Mouse (Mus musculus): Measurements from ENCODE around the gene 1700011L22Rik. TPM values are rescaled to one million over a fixed set of nuclear protein-coding genes. Genes with fewer than 3 reads are reported as not detected.
A peak's percentile ranks its signal among the peaks of the same experiment; 100 is the strongest.

The 1700011L22Rik gene
- polyA plus RNA-seq, 1 experiment: not detected

DNA sequence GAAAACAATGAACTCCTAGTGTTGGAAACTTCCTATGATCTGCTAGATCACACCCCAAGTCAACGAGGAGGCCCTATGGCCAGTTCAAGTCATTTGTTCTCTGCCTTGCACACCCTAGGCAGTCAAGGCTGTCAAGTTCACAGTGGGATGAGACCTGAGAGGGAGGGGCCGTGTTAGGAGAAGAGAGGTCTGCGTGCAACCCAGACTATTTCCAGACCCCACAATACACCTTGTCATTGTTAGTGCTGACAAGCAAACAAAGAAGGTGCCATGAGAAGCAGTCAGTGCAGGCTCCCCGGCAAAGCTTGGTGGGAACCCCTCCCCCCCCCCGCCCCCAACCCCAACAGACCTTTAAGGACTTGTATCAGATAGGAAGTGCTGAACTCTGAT is 25.6 kb downstream of the 1700011L22Rik start:
- H3K27ac ChIP-seq (ENCODE audit: insufficient read depth, low read length): no peak overlapping the region
- TF ChIP-seq CTCF (IDR thresholded peaks at IDR 0.05; ENCODE audit: extremely low read depth, insufficient read depth, low read length) (no peak), POLR2A (IDR thresholded peaks at IDR 0.05; ENCODE audit: extremely low read depth, insufficient read depth, low read length) (no peak)
- H3K4me1 ChIP-seq (ENCODE audit: control insufficient read depth, insufficient read depth, low read length): no peaks in the 10 kb centered on the region
- H3K4me3 ChIP-seq (ENCODE audit: insufficient read depth, low read length): no peak overlapping the region

GRCm38 (mm10) chr8:79222106-79222751 is 26.1 kb downstream of the 1700011L22Rik start:
- Histone ChIP-seq H3K27ac (ENCODE audit: insufficient read depth, low read length) (no peak overlapping the region), H3K4me1 (ENCODE audit: control insufficient read depth, insufficient read depth, low read length) (no peaks in the 10 kb centered on the region), H3K4me3 (ENCODE audit: insufficient read depth, low read length) (no peak overlapping the region)
- TF ChIP-seq CTCF (IDR thresholded peaks at IDR 0.05; ENCODE audit: extremely low read depth, insufficient read depth, low read length): no peak
- no peak for TF ChIP-seq POLR2A (IDR thresholded peaks at IDR 0.05; ENCODE audit: extremely low read depth, insufficient read depth, low read length)

- Histone ChIP-seq H3K4me3 (ENCODE audit: insufficient read depth, low read length) (no peak overlapping the region), H3K4me1 (ENCODE audit: control insufficient read depth, insufficient read depth, low read length) (no peaks in the 10 kb centered on the region; the same call in 1 of the 2 replicates)
- no peak for TF ChIP-seq CTCF (IDR thresholded peaks at IDR 0.05; ENCODE audit: extremely low read depth, insufficient read depth, low read length)
- TF ChIP-seq POLR2A (IDR thresholded peaks at IDR 0.05; ENCODE audit: extremely low read depth, insufficient read depth, low read length): no peak
Observed at GRCm38 (mm10) chr8:79211630-79212029, 36.7 kb downstream of the 1700011L22Rik start.

GRCm38 (mm10) chr8:79209641-79210358 is 38.6 kb downstream of the 1700011L22Rik start:
- TF ChIP-seq POLR2A (IDR thresholded peaks at IDR 0.05; ENCODE audit: extremely low read depth, insufficient read depth, low read length) (no peak), CTCF (IDR thresholded peaks at IDR 0.05; ENCODE audit: extremely low read depth, insufficient read depth, low read length) (no peak)
- Histone ChIP-seq H3K27ac (ENCODE audit: insufficient read depth, low read length) (no peak overlapping the region), H3K4me1 (ENCODE audit: control insufficient read depth, insufficient read depth, low read length) (no peaks in the 10 kb centered on the region; the same call in 1 of the 2 replicates), H3K4me3 (ENCODE audit: insufficient read depth, low read length) (peak overlapping the region; percentile 28; the same call in 1 of the 2 replicates)

More at GRCm38 (mm10) chr8:79211630-79212029, 36.7 kb downstream of the 1700011L22Rik start:
- no peak overlapping the region for H3K27ac ChIP-seq (ENCODE audit: insufficient read depth, low read length)

DNA sequence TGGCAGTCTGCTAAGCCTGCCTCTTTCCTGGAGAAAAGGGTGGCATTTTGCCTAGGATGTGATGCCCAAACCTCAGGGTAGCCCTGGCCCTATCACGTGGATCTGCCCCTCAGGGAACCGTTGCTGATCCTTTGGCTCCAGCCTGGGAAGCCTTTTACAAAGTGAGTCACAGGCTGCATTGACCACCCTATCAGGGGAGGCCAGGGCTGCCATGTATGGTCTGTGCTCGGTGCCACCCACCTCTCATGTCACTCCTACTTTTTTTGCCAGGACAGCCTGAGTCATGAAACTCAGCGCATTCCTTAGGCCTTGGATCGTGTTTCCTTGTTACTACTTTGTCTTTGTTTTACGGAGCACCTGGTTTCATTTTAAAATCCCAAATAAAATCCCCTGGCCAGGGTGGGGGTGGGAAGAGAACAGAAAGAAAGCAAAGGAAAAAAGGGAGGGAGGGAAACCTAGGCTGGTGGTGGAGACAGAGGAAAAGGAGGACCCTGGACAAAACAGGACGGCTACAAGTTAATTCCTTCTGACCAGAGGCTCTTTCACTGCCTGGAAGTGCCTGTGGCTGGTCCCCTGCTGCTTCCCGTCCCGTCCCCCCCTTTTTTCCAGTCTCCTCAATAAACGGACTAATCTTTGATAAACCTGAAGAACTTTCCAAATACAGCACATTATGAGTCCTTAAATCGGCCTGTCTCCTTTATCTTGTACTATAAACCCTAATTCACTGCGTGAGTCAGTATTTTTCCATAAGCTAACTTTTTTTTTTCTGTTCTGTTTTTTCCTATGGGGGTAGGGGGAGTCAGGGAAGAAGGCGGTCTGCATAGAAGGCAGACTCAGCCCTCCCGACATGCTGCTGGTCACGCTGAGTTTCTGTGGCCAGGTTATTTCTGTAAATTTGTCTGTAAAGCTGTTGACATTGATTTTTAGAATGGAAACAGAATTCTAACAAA is 39.4 kb downstream of the 1700011L22Rik start:
- Histone ChIP-seq H3K27ac (ENCODE audit: insufficient read depth, low read length) (no peak overlapping the region), H3K4me1 (ENCODE audit: control insufficient read depth, insufficient read depth, low read length) (no peaks in the 10 kb centered on the region; the same call in 1 of the 2 replicates), H3K4me3 (ENCODE audit: insufficient read depth, low read length) (no peak overlapping the region)
- TF ChIP-seq CTCF (IDR thresholded peaks at IDR 0.05; ENCODE audit: extremely low read depth, insufficient read depth, low read length): no peak
- TF ChIP-seq POLR2A (IDR thresholded peaks at IDR 0.05; ENCODE audit: extremely low read depth, insufficient read depth, low read length): no peak

- no peak overlapping the region for H3K27ac ChIP-seq (ENCODE audit: insufficient read depth, low read length)
- no peaks in the 10 kb centered on the region; the same call in 1 of the 2 replicates for H3K4me1 ChIP-seq (ENCODE audit: control insufficient read depth, insufficient read depth, low read length)
- no peak for TF ChIP-seq CTCF (IDR thresholded peaks at IDR 0.05; ENCODE audit: extremely low read depth, insufficient read depth, low read length)
- no peak for TF ChIP-seq POLR2A (IDR thresholded peaks at IDR 0.05; ENCODE audit: extremely low read depth, insufficient read depth, low read length)
- no peak overlapping the region for H3K4me3 ChIP-seq (ENCODE audit: insufficient read depth, low read length)
Observed at GRCm38 (mm10) chr8:79208181-79208580, 40.2 kb downstream of the 1700011L22Rik start.

GRCm38 (mm10) chr8:79206895-79207294 is 41.5 kb downstream of the 1700011L22Rik start:
- Histone ChIP-seq H3K4me3 (ENCODE audit: insufficient read depth, low read length) (no peak overlapping the region), H3K4me1 (ENCODE audit: control insufficient read depth, insufficient read depth, low read length) (no peaks in the 10 kb centered on the region; the same call in 1 of the 2 replicates), H3K27ac (ENCODE audit: insufficient read depth, low read length) (no peak overlapping the region)
- TF ChIP-seq POLR2A (IDR thresholded peaks at IDR 0.05; ENCODE audit: extremely low read depth, insufficient read depth, low read length) (no peak), CTCF (IDR thresholded peaks at IDR 0.05; ENCODE audit: extremely low read depth, insufficient read depth, low read length) (no peak)

DNA sequence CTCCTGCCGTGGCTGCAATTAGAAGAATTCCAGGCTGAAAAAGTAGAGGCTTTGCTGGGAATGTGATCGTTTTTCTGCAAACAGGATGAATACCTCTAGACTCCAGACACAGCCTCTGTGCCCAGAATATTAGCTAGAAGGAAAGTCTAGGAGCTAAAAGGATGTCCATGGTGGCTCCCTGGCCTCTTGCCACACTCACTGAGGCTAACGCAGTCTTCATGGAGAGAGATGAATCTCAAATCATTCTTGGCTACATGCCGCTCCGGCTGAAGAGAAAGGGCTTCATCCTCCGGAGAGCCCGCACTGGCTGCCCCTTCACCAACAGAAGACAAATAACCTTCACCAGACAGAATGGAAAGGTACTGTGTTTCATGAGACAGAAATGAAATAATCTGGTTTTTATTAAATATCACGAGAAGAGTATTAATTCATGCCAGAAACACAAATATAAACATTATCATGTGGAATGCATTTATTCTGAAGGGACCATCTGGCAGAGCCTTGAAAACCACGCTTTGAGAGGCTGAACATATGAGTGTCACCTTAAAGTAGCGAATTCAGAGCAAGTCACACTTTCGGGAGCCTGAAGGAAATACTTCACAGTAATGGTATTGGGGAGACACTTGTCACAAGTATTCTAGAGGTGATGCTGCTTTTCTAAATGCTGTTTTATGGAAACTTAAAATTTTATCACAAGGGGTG is 46.8 kb downstream of the 1700011L22Rik start:
- H3K4me1 ChIP-seq (ENCODE audit: control insufficient read depth, insufficient read depth, low read length): no peaks in the 10 kb centered on the region; the same call in 1 of the 2 replicates
- TF ChIP-seq CTCF (IDR thresholded peaks at IDR 0.05; ENCODE audit: extremely low read depth, insufficient read depth, low read length) (no peak), POLR2A (IDR thresholded peaks at IDR 0.05; ENCODE audit: extremely low read depth, insufficient read depth, low read length) (no peak)
- no peak overlapping the region for H3K4me3 ChIP-seq (ENCODE audit: insufficient read depth, low read length)
- no peak overlapping the region for H3K27ac ChIP-seq (ENCODE audit: insufficient read depth, low read length)
